In genomic region chr14:9028811-9029210, GRCm38 (mm10) we compare ENCODE assay signal across 17 mouse cellular contexts.
DNase-seq lines count a peak whose midpoint lies in the region; ATAC-seq lines count a peak whose summit lies in the region.
"Had no signal": no experiment of that assay in that cellular context is flagged by ENCODE, and none has a peak within 500 bp of the region (broad histone marks: within the 10 kb centered on the region; RNA-seq: fewer than 3 reads in every experiment).

No protein-coding gene starts in this region.

- peak; percentile 65 for ATAC-seq in forebrain, embryonic 16.5 days
- no peak for ATAC-seq in forebrain, embryonic 15.5 days (replicated peaks)
- ATAC-seq in midbrain, embryonic 12.5 days (ENCODE audit: low FRiP score, low read depth) = peak; percentile 65; the same call in 1 of the 2 replicates
- peak; percentile 85; the same call in 1 of the 2 replicates for ATAC-seq in midbrain, embryonic 15.5 days (replicated peaks)
- no peak for ATAC-seq in megakaryocyte progenitor cell, adult 5-6 weeks (replicated peaks; ENCODE audit: poor library complexity)
- ATAC-seq: CD4-positive, CD25-positive, alpha-beta regulatory T cell, adult 4 months; inflammation-experienced regulatory T-cells, adult 6 months had no signal

- 28% methylated on average over 6 of the region's 6 CpGs for WGBS in forebrain, embryonic 16.5 days
- 31% methylated on average over 6 of the region's 6 CpGs for WGBS in forebrain, embryonic 15.5 days
- WGBS in midbrain, embryonic 12.5 days = 68% methylated on average over 6 of the region's 6 CpGs
- 82% methylated on average over 6 of the region's 6 CpGs for WGBS in midbrain, embryonic 10.5 days
- 46% methylated on average over 6 of the region's 6 CpGs for WGBS in midbrain, embryonic 15.5 days

- H3K9me3 ChIP-seq in forebrain, embryonic 16.5 days (ENCODE audit: control insufficient read depth, low read length) = no peaks in the 10 kb centered on the region
- H3K9me3 ChIP-seq in forebrain, embryonic 15.5 days = no peaks in the 10 kb centered on the region
- H3K9me3 ChIP-seq in midbrain, embryonic 12.5 days = no peaks in the 10 kb centered on the region
- H3K9me3 ChIP-seq in midbrain, embryonic 10.5 days (replicated peaks) = no peaks in the 10 kb centered on the region
- H3K9me3 ChIP-seq in midbrain, embryonic 15.5 days = no peaks in the 10 kb centered on the region
- H3K9me3 ChIP-seq: embryonic facial prominence, embryonic 12.5 days had no signal

- no peak overlapping the region for H3K9ac ChIP-seq in forebrain, embryonic 16.5 days (replicated peaks; ENCODE audit: low read depth, low read length)
- H3K9ac ChIP-seq in forebrain, embryonic 15.5 days (replicated peaks) = no peak overlapping the region
- H3K9ac ChIP-seq in midbrain, embryonic 12.5 days (replicated peaks) = no peak overlapping the region
- H3K9ac ChIP-seq in midbrain, embryonic 15.5 days = no peak overlapping the region
- H3K9ac ChIP-seq: embryonic facial prominence, embryonic 12.5 days had no signal

- no peak overlapping the region for H3K27ac ChIP-seq in forebrain, embryonic 16.5 days (ENCODE audit: low read length)
- H3K27ac ChIP-seq in forebrain, embryonic 15.5 days (replicated peaks) = no peak overlapping the region
- no peak overlapping the region for H3K27ac ChIP-seq in midbrain, embryonic 12.5 days (replicated peaks)
- no peak overlapping the region for H3K27ac ChIP-seq in midbrain, embryonic 10.5 days (replicated peaks)
- H3K27ac ChIP-seq in midbrain, embryonic 15.5 days = peak overlapping the region; percentile 35; the same call in 1 of the 2 replicates
- H3K27ac ChIP-seq: embryonic facial prominence, embryonic 12.5 days; gastrocnemius, adult 2 months; heart, adult 2 months had no signal

- no peaks in the 10 kb centered on the region for H3K36me3 ChIP-seq in forebrain, embryonic 16.5 days (ENCODE audit: control insufficient read depth, insufficient read depth)
- no peaks in the 10 kb centered on the region for H3K36me3 ChIP-seq in forebrain, embryonic 15.5 days
- H3K36me3 ChIP-seq in midbrain, embryonic 12.5 days = no peaks in the 10 kb centered on the region
- H3K36me3 ChIP-seq in midbrain, embryonic 10.5 days = no peaks in the 10 kb centered on the region
- H3K36me3 ChIP-seq in midbrain, embryonic 15.5 days (replicated peaks) = no peaks in the 10 kb centered on the region
- H3K36me3 ChIP-seq: embryonic facial prominence, embryonic 12.5 days had no signal

- no peak for DNase-seq in midbrain, embryonic 10.5 days (ENCODE audit: low spot score)
- peak; percentile 36 for DNase-seq in retina, postnatal 1 day
- DNase-seq: gastrocnemius, adult 2 months; heart, adult 2 months; liver; lung, adult 2 months; lung, postnatal 4 days; right cerebral cortex, postnatal 4 days; thymus, adult 2 months had no signal

- H3K4me3 ChIP-seq in forebrain, embryonic 16.5 days (replicated peaks; ENCODE audit: low read length) = no peak overlapping the region
- H3K4me3 ChIP-seq in forebrain, embryonic 15.5 days = no peak overlapping the region
- no peak overlapping the region for H3K4me3 ChIP-seq in midbrain, embryonic 12.5 days
- H3K4me3 ChIP-seq in midbrain, embryonic 10.5 days = no peak overlapping the region
- H3K4me3 ChIP-seq in midbrain, embryonic 15.5 days = no peak overlapping the region
- H3K4me3 ChIP-seq: embryonic facial prominence, embryonic 12.5 days; gastrocnemius, adult 2 months; heart, adult 2 months had no signal

- H3K27me3 ChIP-seq in forebrain, embryonic 16.5 days (replicated peaks; ENCODE audit: control insufficient read depth, insufficient read depth, low read length) = no peaks in the 10 kb centered on the region
- H3K27me3 ChIP-seq in forebrain, embryonic 15.5 days = no peaks in the 10 kb centered on the region
- H3K27me3 ChIP-seq in midbrain, embryonic 12.5 days = no peaks in the 10 kb centered on the region
- H3K27me3 ChIP-seq in midbrain, embryonic 10.5 days (ENCODE audit: low read depth, poor library complexity, severe bottlenecking) = no peaks in the 10 kb centered on the region
- H3K27me3 ChIP-seq in midbrain, embryonic 15.5 days (replicated peaks) = no peaks in the 10 kb centered on the region
- H3K27me3 ChIP-seq: embryonic facial prominence, embryonic 12.5 days had no signal

- H3K4me2 ChIP-seq in forebrain, embryonic 16.5 days (ENCODE audit: low read length) = no peak overlapping the region
- H3K4me2 ChIP-seq in forebrain, embryonic 15.5 days (replicated peaks) = no peak overlapping the region
- H3K4me2 ChIP-seq in midbrain, embryonic 12.5 days (replicated peaks) = no peak overlapping the region
- no peak overlapping the region for H3K4me2 ChIP-seq in midbrain, embryonic 15.5 days
- H3K4me2 ChIP-seq: embryonic facial prominence, embryonic 12.5 days had no signal

- H3K4me1 ChIP-seq in forebrain, embryonic 16.5 days (replicated peaks; ENCODE audit: control insufficient read depth, insufficient read depth, low read length) = 0 out of 2 replicates have a peak, but pooled peaks cover 2% of the 10 kb centered on the region
- no peaks in the 10 kb centered on the region for H3K4me1 ChIP-seq in forebrain, embryonic 15.5 days
- H3K4me1 ChIP-seq in midbrain, embryonic 12.5 days = no peaks in the 10 kb centered on the region
- H3K4me1 ChIP-seq in midbrain, embryonic 10.5 days = no peaks in the 10 kb centered on the region
- H3K4me1 ChIP-seq in midbrain, embryonic 15.5 days = peaks cover 10% of the 10 kb centered on the region
- H3K4me1 ChIP-seq: embryonic facial prominence, embryonic 12.5 days had no signal

Comparison
In these comparisons a context has a peak if more than half of its experiments do, and no peak if none do; other contexts are left out.
1. ATAC-seq: peak in forebrain, embryonic 16.5 days (single experiment), midbrain, embryonic 12.5 days (single experiment) and midbrain, embryonic 15.5 days (single experiment); none in forebrain, embryonic 15.5 days (single experiment) and megakaryocyte progenitor cell, adult 5-6 weeks (single experiment).